Mouse (Mus musculus) ZHBTc4 (cell line): Measurements from ENCODE around the gene Ptprm.

Source experiments
- DNase-seq: peaks from one replicate; pipeline ENCODE4 v3.0.0-alpha.2; 2011; ENCODE audit warnings: low read depth, low spot score

Ptprm gene

GRCm38 (mm10) chr17:67226991-67227390, 127.3 kb downstream of the Ptprm start:
- no peak for DNase-seq

DNA sequence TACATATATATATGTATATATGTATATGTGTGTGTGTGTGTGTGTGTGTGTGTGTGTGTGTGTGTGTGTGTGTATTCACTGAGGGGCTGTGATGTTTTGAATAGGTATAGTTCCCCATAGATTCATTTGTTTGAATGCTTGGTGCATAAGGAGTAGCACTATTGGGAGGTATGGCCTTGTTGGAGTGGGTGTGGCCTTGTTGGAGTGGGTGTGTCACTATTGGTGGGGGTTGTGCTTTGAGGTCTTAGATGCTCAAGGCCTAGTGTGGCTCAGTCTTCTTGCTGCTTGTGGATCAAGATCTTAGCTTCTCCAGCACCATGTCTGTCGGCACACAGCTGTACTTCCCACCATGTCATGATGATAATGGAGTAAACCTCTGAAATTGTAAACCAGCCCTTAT, 138.9 kb downstream of the Ptprm start:
- no peak for DNase-seq

- no peak for DNase-seq
These were observed 140.5 kb downstream of the Ptprm start for GRCm38 (mm10) chr17:67213711-67214110.

DNA sequence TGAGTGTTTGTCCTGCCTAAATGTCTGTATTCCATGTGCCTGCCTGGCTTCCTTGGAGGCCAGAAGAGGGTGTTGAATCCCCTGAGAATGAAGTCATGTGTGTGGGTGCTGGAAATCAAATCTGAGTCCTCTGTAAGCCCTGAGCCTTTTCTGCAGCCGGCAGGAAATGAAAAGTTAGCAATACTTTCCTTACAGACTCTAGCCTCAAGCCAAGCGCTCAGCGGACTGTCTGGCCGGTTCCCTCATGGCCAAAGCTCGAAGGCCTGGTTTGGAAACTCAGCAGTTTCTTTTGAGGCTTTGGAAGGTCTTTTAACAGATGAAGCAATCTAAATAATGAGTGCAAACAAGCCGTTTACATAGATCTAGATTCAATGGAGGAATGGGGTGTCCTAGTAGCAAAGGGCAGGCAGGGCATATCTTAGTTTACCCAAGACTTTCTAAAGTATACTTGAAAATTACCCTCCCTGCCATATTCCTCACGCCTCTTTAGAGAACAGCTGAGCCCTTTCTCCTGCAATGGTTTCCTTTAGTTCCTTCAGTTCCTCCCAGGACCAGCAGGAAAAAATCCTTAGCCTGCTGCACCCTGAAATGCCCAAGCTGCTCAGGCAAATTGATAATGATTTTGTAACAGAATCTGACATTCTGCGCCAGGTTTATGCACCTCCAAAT, 144.4 kb downstream of the Ptprm start:
- DNase-seq: no peak

DNA sequence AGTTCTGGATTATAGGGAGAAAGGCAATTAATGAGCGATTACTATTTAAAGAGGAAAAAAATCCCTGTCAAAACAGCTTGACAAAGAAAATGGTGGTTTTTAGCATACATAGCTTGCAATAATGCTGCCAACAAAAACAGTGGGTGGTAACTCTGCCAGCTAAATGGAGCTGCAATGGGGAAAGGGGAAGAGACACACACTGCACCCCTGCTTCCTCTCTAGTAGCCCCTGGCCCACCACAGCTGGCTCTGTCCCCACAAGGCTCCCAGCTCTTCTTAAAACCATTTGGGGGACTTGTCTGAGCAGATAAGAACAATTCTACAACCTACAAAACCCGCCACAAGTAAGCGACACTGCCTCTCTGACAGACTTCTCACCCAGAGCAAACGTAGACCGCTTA, 145.7 kb downstream of the Ptprm start:
- no peak for DNase-seq

GRCm38 (mm10) chr17:67206984-67207383, 147.3 kb downstream of the Ptprm start:
- DNase-seq: no peak

DNA sequence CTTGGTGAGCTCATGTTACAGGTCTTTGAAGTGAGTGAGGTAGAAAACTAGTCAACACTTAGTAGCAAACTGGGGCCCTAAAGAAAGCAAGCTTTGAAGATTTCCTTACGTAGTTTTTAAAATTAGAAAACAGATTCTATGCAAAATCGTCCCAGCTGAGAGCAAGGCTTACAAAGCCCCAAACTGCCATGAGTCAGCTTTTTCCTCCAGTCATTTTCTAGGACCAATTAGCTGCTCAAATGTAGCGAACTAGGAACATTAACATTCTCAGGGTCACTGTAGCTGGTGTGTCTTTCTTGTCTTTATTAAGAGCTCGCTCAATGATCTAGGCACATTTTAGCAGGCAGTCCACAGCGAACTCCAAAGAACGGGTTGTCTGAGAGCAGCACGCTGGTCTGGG, 153.1 kb downstream of the Ptprm start:
- no peak for DNase-seq

GRCm38 (mm10) chr17:67193728-67194127, 160.5 kb downstream of the Ptprm start:
- no peak for DNase-seq

DNA sequence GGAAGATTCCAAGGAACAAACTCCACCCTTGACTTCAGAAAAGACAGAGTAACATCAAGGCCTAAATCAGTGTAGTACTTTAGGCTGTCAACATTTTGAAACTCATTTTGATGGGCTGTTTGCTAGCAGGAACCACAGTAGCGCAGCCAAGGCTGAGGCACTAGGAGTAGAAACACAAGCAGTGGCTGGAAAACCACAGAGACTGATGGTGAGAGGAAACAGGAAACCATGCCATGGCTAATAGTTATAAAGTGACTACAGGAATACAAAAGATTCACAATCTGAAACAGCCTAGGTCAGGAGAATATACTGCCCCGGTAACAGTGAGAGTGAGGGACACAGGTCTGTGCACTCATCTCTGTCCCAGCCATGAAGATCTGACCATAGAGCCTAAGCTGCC, 165.7 kb downstream of the Ptprm start:
- no peak for DNase-seq

DNA sequence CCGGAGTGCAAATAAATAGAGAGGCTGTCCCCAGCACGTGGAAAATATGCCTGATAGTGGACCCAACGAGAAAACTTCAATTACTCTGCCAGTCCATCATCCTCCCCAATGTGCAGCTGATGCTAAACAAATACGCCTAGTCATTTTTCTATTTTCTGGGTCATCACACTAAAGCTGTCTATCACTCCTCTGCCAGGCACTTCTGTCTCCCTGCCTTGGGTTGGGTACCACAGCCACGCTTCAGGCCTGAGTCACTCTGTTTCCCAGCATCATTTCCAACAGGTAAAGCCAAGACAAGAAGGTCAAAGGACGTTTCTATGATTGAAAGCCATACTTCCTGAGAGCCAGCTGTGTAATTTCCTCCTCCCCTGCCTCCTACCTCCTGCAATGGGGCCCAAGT, 167.4 kb downstream of the Ptprm start:
- DNase-seq: no peak

- DNase-seq: no peak
These were observed 168.3 kb downstream of the Ptprm start for GRCm38 (mm10) chr17:67185942-67186341.

DNA sequence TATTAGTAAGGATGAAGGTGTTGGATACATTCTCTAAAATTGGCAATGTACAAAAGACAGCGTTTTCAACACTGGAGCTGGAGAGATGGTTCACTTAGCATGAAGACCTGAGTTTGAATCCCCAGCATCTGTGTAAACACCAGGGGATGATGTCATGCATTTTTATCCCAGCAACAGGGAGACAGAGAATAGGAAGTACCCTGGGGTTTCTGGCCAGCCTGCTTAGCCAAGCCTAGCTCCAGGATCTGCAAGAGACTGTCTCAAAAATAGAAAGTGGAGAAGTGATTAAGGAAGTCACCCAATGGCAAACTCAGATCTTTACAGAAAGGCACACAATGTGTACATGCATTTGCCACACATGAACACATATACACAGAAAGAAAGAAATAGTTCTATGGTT, 174.8 kb downstream of the Ptprm start:
- DNase-seq: no peak

DNA sequence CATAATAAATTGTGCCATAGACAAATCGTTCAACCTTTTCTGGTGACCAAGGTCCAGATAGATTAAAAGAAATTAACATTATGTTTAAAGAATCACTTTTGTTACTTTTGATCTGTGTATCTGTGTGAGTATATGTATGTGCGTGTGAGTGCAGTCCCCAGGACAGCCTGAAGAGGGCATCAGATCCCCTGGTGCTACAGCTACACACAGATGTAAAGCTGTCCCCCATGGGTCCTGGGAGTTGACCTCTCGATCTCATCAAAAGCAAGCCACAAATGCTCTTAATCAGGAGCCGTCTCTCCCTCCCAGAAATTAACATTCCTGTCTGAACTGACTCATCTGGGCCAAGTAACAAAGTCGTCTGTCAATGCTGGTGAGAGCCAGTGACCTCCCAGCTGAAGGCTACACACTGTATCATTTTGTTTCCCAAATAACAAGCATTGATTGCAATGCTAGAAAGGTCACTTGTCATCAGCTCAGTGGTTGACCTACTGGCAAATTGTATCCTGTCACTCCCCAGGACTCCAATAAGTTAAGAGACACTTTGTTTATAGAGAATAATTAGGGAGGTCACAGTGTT, 175.5 kb downstream of the Ptprm start:
- peak; percentile 38 for DNase-seq

DNA sequence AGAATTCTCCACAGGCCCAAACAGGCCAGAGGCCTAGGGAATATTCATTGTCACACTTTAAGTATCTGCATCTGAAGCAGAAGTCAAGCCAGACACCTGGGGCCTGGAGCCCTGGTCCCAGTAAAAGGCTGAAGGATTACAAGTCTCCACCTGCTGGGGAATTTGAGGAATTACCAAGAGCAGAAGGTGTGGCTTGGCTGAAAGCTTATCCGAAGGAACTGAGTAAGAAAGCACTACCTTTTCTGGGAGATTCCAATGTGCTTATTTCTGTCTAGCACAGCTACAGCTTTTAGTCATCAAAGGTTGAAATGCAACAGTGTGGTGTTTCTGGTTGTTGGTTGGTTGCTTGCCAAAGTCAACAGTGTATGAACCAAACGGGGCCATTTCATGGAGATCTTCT, 178.4 kb downstream of the Ptprm start:
- DNase-seq: peak; percentile 61

DNA sequence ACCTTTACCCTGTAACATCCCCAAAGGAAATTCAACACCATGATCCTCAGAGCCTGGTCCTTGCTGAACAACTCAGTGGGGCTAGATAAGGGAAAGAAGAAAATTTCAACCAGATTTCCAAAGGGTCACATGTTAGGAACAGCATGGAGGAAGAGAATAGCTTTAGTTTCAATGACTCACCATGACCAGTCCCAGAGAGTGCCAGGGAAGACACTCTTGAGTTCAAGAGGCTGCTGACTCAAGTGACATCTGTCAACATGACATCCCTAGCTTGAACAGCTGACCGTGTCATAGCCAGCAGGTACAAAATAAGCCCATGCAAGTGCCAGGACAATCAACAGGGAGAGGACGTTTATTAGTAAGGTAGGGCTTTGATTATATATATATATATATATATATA, 182.9 kb downstream of the Ptprm start:
- DNase-seq: no peak

DNA sequence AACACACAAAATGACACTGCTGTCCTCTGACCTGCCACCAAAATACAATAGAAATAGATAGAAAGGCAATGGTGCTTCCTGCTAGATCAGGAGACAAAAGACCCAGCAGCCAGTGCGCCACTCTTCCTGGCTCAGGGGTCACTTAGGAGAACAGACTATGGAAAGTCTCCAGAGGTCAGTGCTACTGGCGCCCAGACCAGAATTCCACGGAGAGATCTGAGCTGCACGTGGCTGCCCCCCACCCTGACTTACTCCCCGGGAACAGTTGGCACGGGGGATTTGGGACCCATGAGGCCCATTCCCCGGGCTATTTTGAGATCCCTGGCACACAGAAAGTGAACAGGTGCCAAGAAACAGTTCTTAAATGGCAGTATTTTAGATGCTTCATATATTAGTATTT, 183.6 kb downstream of the Ptprm start:
- DNase-seq: no peak

GRCm38 (mm10) chr17:67165876-67166275, 188.4 kb downstream of the Ptprm start:
- no peak for DNase-seq

DNA sequence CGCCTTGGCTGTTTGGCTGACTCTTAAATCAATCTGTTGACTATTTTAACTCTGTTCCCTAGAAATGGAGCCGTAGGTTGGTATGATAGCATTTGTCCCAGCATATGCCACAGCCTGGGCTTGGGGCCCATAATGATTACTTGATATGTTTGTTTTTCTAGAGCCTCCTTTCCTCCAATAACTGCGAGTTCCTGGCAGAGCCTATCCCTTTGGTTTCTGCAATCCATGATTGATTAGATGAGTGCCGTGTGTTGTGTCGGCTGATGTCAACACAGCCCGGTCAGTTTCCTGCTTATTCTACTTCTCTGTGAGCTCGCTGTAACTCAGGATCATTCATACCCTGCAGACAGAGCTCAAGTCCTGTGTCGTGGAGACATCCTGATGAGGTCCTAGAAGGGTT, 194.6 kb downstream of the Ptprm start:
- no peak for DNase-seq

- DNase-seq: no peak
These were observed 197.0 kb downstream of the Ptprm start for GRCm38 (mm10) chr17:67157089-67157752.

DNA sequence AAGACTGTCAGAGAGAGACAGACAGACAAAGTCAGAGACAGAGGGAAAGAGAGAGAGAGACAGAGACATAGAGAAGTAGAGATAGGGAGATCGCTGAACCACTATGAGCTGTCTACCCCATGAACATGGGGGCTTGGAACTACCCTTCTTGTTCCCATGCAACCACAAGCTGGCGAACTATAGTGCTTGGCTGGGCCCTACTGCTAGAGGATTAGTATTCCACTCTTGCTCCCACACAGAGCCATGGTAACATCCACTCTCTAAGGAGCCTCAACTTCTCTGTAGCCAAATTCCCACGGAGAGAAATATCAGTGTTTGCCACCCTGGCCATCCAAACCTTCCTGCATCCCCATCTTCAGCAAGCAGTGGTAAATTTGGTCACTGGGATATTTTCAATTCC, 202.0 kb downstream of the Ptprm start:
- DNase-seq: no peak

GRCm38 (mm10) chr17:67150441-67150840, 203.8 kb downstream of the Ptprm start:
- DNase-seq: no peak

- DNase-seq: no peak
These were observed 212.0 kb downstream of the Ptprm start for GRCm38 (mm10) chr17:67142183-67142756.

DNA sequence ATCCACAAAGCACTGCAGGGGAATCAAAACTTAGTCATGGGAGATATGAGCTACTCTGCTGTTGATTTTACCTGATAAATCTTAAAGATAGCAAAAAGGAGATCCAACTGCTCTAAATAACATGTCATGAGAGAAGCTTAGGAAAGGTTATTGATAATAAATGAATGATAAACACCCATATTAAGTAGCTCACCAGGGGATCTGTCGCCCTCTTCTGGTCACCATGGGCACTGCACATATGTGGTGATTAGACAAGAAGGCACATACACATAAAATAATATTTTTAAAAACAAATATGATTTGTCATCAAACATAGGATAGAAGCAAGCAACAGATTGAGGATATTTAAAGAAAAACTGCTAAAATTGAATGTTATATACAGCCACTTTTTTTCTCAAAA, 213.8 kb downstream of the Ptprm start:
- DNase-seq: peak; percentile 43
